Mouse (Mus musculus) granulocyte monocyte progenitor cell, adult 5-6 weeks (primary cell): ENCODE data around the gene Fndc3b. TPM values are rescaled to one million over a fixed set of nuclear protein-coding genes. Genes with fewer than 3 reads are reported as not detected.
A peak's percentile ranks its signal among the peaks of the same experiment; 100 is the strongest.

Experiments
- ATAC-seq: replicated peaks from 2 replicates; pipeline ENCODE4 v1.8.0; 2016; ENCODE audit warnings: mild to moderate bottlenecking, moderate TSS enrichment, inconsistent platforms; ENCODE audit not compliant: poor library complexity, severe bottlenecking
- total RNA-seq, 2 experiments: library from RNA; stranded (forward) in 1 of 2; stranded (reverse) in 1 of 2; fragments of 200-712, 200-1000 nt in 1 of 2; fragments of >200 nt in 1 of 2; fragmentation: Nextera tagmentation in 1 of 2; gene quantifications; 2 replicates each; pipeline ENCODE4 v1.2.3; 2014 to 2017

Fndc3b gene
- total RNA-seq, 2 experiments from 2014 or later: 21.3 to 48.8 TPM

GRCm38 (mm10) chr3:27371725-27372650, 339.1 kb downstream of the Fndc3b start:
- ATAC-seq: 0 out of 2 replicates have a peak, but pooled peaks have one; percentile 14

- ATAC-seq: no peak
These were observed 339.9 kb downstream of the Fndc3b start, which contains the start of gene Ghsr for GRCm38 (mm10) chr3:27371276-27371621. Gene Ghsr (plus strand): TSS chr3:27371351.

- ATAC-seq: no peak
These were observed 340.4 kb downstream of the Fndc3b start for GRCm38 (mm10) chr3:27370582-27371275.

GRCm38 (mm10) chr3:27370125-27370524, 341.0 kb downstream of the Fndc3b start:
- peak; percentile 59; the same call in 1 of the 2 replicates for ATAC-seq

Other genes starting within 250 kb of the Fndc3b start
- not detected in 2 replicates for gene Tmem212, start 185.1 kb upstream of the Fndc3b start, total RNA-seq (2014; fragmentation: Nextera tagmentation)
- not detected in 2 replicates for gene Tmem212, start 185.1 kb upstream of the Fndc3b start, total RNA-seq (2017)
- gene Pld1, start 227.4 kb upstream of the Fndc3b start, total RNA-seq (2014; fragmentation: Nextera tagmentation): 8.8 and 9.9 TPM in 2 replicates
- 4.4 and 9.0 TPM in 2 replicates for gene Pld1, start 227.4 kb upstream of the Fndc3b start, total RNA-seq (2017)